Mouse (Mus musculus) liver, adult 2 months (tissue): ENCODE results near the gene Mcm7. TPM values are rescaled to one million over a fixed set of nuclear protein-coding genes. Genes with fewer than 3 reads are reported as not detected.

ENCODE experiments used
- DNase-seq: peaks from one replicate; pipeline ENCODE4 v3.0.0-alpha.2; 2011; ENCODE audit warnings: low read depth, low spot score; ENCODE audit errors: extremely low read depth
- H3K27ac ChIP-seq: fragments of 200-500 bp; replicated peaks from 2 replicates; pipeline ENCODE4 v1.5.1; 2012; ENCODE audit warnings: low read depth, mild to moderate bottlenecking, control low read depth, inconsistent platforms, low read length; ENCODE audit not compliant: insufficient read depth
- H3K27me3 ChIP-seq: fragments of 200-500 bp; 2 replicates; pipeline ENCODE4 v1.6.1; 2012; ENCODE audit warnings: mild to moderate bottlenecking, moderate library complexity, low read length, inconsistent platforms; ENCODE audit not compliant: control insufficient read depth, insufficient read depth
- H3K36me3 ChIP-seq: fragments of 200-500 bp; 2 replicates; pipeline ENCODE4 v1.6.1; 2012; ENCODE audit warnings: low read length, inconsistent platforms; ENCODE audit not compliant: control insufficient read depth, insufficient read depth
- H3K4me1 ChIP-seq: fragments of 200-500 bp; 2 replicates; pipeline ENCODE4 v1.6.1; 2011; ENCODE audit warnings: low read length; ENCODE audit not compliant: control insufficient read depth, insufficient read depth
- H3K4me3 ChIP-seq: fragments of 200-500 bp; 2 replicates; pipeline ENCODE4 v1.5.1; 2011; ENCODE audit warnings: low read depth, mild to moderate bottlenecking, control low read depth, low read length, moderate library complexity; ENCODE audit not compliant: insufficient read depth
- H3K79me2 ChIP-seq: fragments of 200-500 bp; 2 replicates; pipeline ENCODE4 v1.6.1; 2012; ENCODE audit warnings: inconsistent platforms, mild to moderate bottlenecking, low read length, moderate library complexity; ENCODE audit not compliant: control insufficient read depth, insufficient read depth
- H3K9ac ChIP-seq: fragments of 200-500 bp; 2 replicates; pipeline ENCODE4 v1.6.1; 2012; ENCODE audit warnings: low read depth, mild to moderate bottlenecking, control low read depth, inconsistent platforms, low read length
- CTCF ChIP-seq: fragments of 200-500 bp; IDR thresholded peaks from 2 replicates; pipeline ENCODE4 v1.5.1; 2011; ENCODE audit warnings: low read depth, low read length, control low read depth
- POLR2A ChIP-seq: fragments of 200-500 bp; IDR thresholded peaks from 2 replicates; pipeline ENCODE4 v1.6.1; 2011; ENCODE audit warnings: low read length, control low read depth; ENCODE audit not compliant: insufficient read depth; ENCODE audit errors: extremely low read depth
- WGBS: fragments of 180-500 bp; shearing (Covaris S2); methylation state at CpG from one replicate; pipeline ENCODE4 v1.1.7; 2018; 5-methylcytosine and 5-hydroxymethylcytosine counted together
- polyA plus RNA-seq: library from polyadenylated mRNA; depleted of rRNA; stranded (reverse); fragments of >200 nt; gene quantifications from 2 replicates; pipeline ENCODE4 v1.2.3, GENCODE M21; 2012
- total RNA-seq: library from RNA; depleted of rRNA; stranded (reverse); fragments of >200 nt; gene quantifications from 2 replicates; pipeline ENCODE4 v1.2.3, GENCODE M21; 2014

Gene Mcm7
- total and polyA plus RNA-seq, 2 experiments, result 11.0 to 12.4 TPM

DNA sequence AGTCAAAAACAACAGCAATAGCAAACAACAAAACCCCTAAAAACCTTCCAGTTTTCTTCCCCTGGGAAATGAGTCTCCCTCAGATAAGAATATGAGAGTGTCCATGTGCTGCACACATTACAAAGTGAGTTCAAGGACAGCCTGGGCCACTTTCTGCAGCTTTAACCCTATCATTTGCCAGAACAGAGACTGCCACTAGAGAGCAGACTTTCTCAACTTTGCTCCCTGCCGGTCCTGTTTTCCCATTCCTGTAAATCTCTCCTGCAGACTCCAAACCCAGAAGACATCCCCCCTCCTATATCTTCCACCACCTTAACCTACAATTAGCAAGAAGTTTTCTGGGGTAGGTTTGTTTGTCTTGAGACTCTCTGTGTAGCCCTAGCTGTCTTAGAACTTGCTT lies 27.4 kb upstream of the Mcm7 start:
- H3K36me3 ChIP-seq, result no peaks in the 10 kb centered on the region
- 4% methylated on average over 1 of the region's 1 CpGs for WGBS
- H3K27ac ChIP-seq, result no peak overlapping the region
- peaks cover 5% of the 10 kb centered on the region; the same call in 1 of the 2 replicates for H3K4me1 ChIP-seq
- peak; percentile 39 for DNase-seq
- H3K27me3 ChIP-seq, result no peaks in the 10 kb centered on the region
- H3K79me2 ChIP-seq, result no peaks in the 10 kb centered on the region
- no peak overlapping the region for H3K9ac ChIP-seq
- no peak overlapping the region for H3K4me3 ChIP-seq
- TF ChIP-seq CTCF (peak; percentile 28; the same call in 1 of the 2 replicates), POLR2A (no peak)

DNA sequence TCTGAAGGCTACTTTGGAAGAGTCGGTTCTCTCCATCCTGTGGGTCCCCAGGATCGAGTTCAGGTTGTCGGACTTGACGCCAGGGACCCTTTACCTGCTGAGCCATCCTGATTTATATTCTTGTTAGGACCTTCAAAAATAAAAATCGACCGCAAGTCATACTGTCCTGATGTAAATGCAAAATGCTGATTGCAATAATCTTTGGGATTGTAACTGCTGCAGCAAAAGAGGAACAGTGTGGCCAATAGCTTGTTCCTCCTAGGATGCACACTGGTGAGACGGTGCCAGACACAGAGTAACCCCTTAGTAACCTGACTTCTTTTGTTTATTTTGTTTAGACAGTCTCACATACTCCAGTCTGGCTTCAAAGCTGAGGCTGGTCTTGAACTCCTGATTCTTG lies 23.2 kb upstream of the Mcm7 start:
- no peak overlapping the region for H3K27ac ChIP-seq
- no peaks in the 10 kb centered on the region for H3K27me3 ChIP-seq
- H3K4me3 ChIP-seq, result no peak overlapping the region
- TF ChIP-seq POLR2A (no peak), CTCF (no peak)
- H3K36me3 ChIP-seq, result no peaks in the 10 kb centered on the region
- H3K79me2 ChIP-seq, result no peaks in the 10 kb centered on the region
- H3K9ac ChIP-seq, result no peak overlapping the region
- no peak for DNase-seq
- peaks cover 7% of the 10 kb centered on the region; the same call in 1 of the 2 replicates for H3K4me1 ChIP-seq
- 79% methylated on average over 7 of the region's 7 CpGs for WGBS

DNA sequence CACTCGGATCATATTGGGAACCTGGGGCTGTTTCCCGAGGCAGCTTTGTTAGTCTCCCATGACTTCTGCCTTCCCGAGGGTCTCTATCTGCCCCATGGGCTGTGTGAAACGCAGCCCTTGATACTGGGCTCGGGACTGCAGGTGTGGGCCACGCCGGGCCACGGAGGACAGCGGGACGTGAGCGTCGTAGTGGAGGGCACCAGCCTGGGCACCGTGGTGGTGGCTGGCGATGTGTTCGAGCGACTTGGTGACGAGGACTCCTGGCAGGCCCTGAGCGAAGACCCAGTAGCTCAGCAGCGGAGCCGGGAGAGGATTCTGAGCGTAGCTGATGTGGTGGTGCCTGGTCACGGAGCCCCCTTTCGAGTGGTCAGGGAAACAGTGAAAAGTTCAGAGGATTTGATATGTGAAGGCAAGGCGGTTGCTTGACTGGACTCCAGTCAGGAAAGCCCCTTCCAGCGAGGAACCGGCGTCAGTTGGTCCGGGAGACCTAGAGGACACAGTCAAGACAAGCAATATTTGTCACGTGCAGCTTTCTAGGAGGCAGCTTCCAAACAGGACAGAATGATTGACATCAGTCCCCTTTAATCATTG lies 22.6 kb upstream of the Mcm7 start:
- Histone ChIP-seq H3K27me3 (no peaks in the 10 kb centered on the region), H3K4me1 (peaks cover 7% of the 10 kb centered on the region; the same call in 1 of the 2 replicates), H3K27ac (peak overlapping the region; percentile 39; the same call in 1 of the 2 replicates), H3K79me2 (no peaks in the 10 kb centered on the region), H3K36me3 (no peaks in the 10 kb centered on the region), H3K4me3 (peak overlapping the region; percentile 59), H3K9ac (peak overlapping the region; percentile 76)
- 23% methylated on average over 29 of the region's 29 CpGs for whole genome bisulfite sequencing
- no peak for DNase-seq
- TF ChIP-seq POLR2A (no peak), CTCF (no peak)

DNA sequence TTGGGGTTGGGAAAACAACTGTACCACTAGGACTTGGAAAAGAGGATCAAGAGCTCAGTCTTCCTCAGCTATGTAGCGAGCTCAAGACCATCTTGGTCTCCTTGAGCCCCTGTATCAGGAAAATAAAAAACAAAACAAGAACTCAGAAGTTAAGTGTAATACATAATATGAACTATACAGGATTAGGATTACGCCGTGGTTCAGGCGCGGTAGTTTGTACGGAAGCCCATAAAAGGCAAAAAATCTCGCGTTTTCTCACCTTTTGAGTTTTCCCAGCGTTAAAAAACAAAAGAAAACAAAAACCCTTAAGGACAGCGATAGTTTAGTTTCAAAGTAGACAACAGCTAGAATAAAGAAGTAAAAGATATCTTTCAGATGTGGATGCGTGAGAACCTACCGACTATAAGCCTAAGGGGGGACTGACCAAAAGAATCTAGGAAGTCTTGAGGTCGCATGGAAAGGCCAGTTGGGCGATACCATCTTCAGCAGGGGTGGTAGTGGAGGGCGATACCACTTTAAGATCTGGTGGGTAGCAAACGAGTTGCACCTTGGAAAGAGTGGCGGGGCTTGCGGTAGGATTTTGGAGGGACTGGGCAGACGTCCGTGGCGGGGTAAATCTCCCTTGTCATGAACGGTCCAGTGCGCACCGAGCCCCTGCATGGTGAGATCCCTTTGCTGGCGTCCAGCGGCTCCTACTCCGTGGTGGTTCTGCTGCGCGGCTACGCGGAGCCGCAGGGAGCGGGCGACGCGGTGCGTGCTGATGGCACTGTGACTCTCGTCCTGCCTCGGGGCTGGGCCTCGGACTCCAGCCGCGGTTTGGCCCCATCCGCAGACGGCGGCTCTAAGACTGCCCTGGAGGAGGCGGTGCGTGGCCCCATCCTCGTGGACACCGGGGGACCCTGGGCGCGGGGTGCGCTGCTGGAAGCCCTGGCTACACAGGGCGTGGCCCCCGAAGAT lies 21.8 kb upstream of the Mcm7 start, which contains the start of gene Mblac1:
Gene Mblac1, plus strand, starts transcription at position 544 of the 957 bp plus-strand sequence.
- 6% methylated on average over 54 of the region's 54 CpGs for WGBS
- Histone ChIP-seq H3K79me2 (no peaks in the 10 kb centered on the region), H3K9ac (peak within 1 kb of the TSS; percentile 76)

DNA sequence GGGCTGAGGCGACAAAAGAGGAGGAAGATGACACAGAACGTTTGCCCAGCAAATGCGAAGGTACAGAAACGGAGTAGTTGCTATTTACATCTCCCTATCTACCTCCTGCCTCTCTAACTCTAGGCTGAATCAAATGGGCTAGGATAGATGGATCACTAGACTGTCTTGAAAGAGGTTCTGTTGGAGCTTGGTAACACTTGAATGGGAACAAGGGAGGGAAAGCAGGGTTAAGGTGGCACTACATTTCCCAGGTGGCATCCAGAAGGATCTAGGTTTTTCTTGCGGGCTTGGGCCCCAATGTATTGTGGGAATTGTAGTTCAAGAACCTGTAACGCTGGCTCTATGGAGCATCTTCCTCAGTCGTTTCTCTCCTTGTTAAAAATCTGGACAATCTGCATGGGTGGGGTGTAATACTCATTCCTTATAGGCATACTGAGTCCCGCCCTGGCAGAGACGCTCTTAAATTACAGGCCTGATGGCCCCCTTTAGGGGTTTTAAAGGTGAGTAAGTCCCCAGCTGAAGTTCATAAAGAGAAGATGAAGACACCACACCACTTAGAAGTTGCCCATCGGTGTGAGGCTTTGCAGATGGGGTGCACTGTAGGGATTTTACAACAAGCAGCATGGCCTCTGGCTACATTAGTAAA lies 15.6 kb upstream of the Mcm7 start:
- no peaks in the 10 kb centered on the region for H3K79me2 ChIP-seq
- peak overlapping the region; percentile 87 for H3K9ac ChIP-seq
- H3K4me1 ChIP-seq, result peaks cover 5% of the 10 kb centered on the region
- peak; percentile 86 for DNase-seq
- H3K27me3 ChIP-seq, result no peaks in the 10 kb centered on the region
- no peaks in the 10 kb centered on the region for H3K36me3 ChIP-seq
- peak overlapping the region; percentile 65 for H3K4me3 ChIP-seq
- peak overlapping the region; percentile 91 for H3K27ac ChIP-seq
- WGBS, result 0% methylated on average over 10 of the region's 10 CpGs
- TF ChIP-seq POLR2A (no peak), CTCF (no peak)

More for the DNA sequence above, 21.8 kb upstream of the Mcm7 start, which contains the start of gene Mblac1:
- TF ChIP-seq CTCF, result no peak
- 0 out of 2 replicates have a peak, but pooled peaks have one; percentile 47 for TF ChIP-seq POLR2A
- Histone ChIP-seq H3K36me3 (no peaks in the 10 kb centered on the region), H3K27ac (peak within 1 kb of the TSS; percentile 39), H3K27me3 (no peaks in the 10 kb centered on the region), H3K4me1 (peaks cover 7% of the 10 kb centered on the region; the same call in 1 of the 2 replicates), H3K4me3 (peak within 1 kb of the TSS; percentile 59)
- DNase-seq, result peak; percentile 92
